Mouse (Mus musculus) bone marrow macrophage, adult 2 months (primary cell): ENCODE measurements around the gene Mapk10.

ENCODE experiments used
- CTCF ChIP-seq: IDR thresholded peaks from 2 replicates; pipeline ENCODE4 v1.5.1; 2012; ENCODE audit warnings: low read depth, mild to moderate bottlenecking, low read length, moderate library complexity
- POLR2A ChIP-seq: IDR thresholded peaks from 2 replicates; pipeline ENCODE4 v1.6.1; 2012; ENCODE audit warnings: mild to moderate bottlenecking, low read depth, low read length, borderline replicate concordance

DNA sequence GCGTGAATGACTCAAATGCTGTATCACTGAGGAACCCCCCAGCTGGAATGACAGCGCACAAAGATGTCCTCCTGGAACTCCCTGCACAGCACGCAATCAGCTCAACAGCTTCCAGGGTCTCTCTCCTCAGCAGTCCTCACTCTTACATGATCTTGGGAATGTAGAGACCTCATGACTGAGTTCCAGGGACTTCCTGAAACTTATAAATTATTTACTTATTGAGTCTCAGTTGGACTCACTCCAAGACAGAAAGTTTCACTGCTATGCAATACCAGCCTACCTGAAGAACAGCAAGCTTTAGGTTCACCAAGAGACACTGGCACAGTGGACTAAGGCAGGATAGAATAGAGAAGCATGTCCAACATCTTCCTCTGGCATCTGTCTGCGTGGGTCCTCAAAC is 312.8 kb downstream of the Mapk10 start:
- no peak for TF ChIP-seq CTCF
- no peak for TF ChIP-seq POLR2A
